Mouse (Mus musculus) right cerebral cortex, postnatal 25 days (tissue): ENCODE measurements around the gene Ina.

Source experiments
- DNase-seq: peaks from one replicate; pipeline ENCODE4 v3.0.0; 2022

Ina gene

GRCm38 (mm10) chr19:47016487-47016886 is 2.0 kb downstream of the Ina start:
- DNase-seq, result no peak

DNA sequence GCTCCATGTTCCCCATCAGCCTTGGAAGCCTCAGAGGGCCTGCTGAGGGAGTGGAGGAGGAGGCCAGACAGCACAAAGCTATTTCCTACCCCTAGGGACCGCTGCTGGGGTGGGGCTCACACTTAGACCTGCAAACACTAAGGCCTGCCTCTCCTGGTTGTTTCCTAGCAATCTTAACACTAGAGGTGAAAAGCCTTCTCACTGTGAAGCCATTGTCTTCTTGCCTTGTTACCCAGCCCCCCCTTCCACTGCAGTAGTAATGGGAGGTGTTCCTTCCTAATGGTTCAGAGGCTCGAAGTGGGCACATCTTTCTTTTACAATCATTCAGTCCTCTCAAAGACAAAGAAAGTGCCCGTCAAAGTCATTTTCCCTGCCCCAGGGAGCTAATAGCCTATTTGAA is 3.3 kb downstream of the Ina start:
- no peak for DNase-seq

DNA sequence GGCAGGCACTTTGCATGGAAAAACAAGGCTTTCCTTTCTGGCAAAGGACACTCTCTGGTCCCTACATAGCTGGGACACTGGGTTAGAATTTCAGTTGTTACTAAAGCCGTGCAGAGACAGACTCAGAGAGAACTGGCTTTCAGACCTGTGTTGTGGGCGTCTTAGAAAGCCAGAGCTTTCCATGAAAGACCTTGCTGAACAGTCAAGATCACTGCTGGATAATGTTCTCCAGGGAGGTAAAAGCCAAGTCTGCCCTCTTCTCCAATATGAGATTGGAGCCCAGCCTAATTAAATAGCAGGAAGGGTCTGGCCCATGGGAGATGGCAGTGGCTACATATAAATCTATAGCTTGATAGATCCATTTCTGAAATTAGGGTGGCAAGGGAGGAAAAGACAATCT is 3.8 kb downstream of the Ina start:
- DNase-seq, result no peak

- DNase-seq, result no peak
Measured at GRCm38 (mm10) chr19:47019326-47019725, 4.8 kb downstream of the Ina start.

DNA sequence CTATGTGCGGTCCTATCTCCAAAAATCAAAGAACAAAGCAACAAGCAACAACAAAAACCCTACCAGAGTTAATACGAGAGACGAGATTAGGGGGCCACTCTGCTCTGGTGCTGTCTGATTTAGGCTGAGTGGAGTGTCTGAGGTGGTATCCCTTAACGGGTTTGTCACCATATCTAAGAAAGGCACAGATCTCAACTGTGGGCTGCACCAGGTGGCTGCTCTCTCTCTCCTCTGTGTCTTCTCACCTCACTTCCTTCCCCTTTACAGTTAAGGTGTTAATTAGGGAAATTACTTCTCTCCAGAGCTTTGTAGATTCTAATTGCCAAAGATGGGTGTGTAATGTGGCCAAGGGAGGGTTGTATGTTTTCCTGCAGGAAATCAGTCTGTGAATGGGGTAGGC is 8.2 kb downstream of the Ina start:
- no peak for DNase-seq

DNA sequence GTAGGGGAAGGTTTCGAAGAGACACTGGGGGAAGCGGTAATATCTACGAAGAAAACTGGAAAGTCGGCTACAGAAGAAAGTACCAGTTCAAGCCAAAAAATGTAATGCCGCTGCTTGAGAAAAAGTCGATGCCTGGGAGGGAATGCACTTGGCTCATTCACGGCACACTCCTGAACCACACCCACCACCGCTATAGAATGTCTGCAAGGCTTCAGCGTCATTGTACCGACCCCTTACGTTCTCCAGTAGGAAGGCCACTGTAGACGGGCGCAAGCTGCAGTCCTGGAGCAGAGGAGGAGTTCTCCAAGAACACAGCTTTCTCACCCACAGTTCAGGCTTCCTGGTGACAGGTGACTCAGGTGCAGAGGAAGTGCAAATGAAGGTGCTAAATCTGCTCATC is 9.0 kb downstream of the Ina start:
- DNase-seq, result no peak

DNA sequence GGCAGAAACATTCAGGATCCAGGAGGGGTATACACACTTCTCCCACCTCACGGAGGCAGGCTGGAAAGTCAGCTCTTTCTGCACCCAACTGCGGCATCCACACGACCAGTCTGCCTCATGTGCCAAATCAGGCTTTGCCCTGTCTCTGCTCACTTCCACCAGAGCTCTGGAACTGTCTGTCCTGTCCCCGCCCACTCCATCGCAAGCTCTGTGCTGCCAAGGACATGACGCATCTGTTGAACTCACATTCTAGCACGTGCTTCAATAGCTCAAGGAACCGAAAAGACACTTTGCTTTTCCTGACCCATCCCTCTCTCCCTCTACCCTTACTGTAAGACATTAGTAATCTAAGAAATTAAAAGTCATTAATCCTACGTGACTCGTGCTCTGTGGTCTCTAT is 10.5 kb downstream of the Ina start:
- DNase-seq, result no peak

DNA sequence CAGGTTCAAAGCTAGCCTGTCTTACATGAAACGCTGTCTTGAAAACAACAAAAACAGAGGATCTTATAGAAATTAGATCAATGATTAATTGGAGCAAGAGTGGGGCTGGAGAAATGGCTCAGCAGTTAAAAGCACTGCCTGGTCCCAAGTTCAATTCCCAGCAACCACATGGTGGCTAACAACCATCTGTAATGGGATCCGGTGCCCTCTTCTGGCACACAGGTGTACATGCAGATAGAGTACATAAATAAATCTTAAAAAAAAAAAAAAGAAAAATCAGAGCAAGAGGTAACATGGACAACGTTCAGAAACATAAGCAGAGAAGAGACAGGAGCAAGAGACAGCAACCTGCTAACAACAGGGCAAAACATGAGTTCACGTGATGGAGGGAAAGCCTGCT is 12.0 kb downstream of the Ina start:
- no peak for DNase-seq

DNA sequence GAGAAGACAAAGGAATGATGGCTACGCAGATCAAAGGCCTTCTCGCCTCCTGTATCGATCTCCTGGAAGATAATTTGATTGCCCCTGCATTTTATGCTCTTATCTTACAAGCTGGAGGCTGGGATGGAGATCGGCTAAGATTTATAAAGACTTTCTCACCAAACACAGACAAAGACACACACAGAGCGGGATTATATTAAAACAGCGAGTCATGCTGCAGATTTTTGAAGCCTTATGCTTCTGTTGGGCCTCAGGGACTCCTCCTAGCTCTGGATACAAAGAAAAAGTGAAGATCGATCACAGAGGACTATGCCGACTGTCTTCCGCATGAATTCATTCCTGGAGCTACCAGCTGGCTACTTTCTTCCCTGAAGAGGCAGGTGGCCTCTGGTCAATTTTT is 15.3 kb downstream of the Ina start:
- no peak for DNase-seq

- DNase-seq, result no peak
Measured at GRCm38 (mm10) chr19:47031770-47032169, 17.3 kb downstream of the Ina start.

- DNase-seq, result no peak
Measured at GRCm38 (mm10) chr19:47034916-47035315, 20.4 kb downstream of the Ina start.

DNA sequence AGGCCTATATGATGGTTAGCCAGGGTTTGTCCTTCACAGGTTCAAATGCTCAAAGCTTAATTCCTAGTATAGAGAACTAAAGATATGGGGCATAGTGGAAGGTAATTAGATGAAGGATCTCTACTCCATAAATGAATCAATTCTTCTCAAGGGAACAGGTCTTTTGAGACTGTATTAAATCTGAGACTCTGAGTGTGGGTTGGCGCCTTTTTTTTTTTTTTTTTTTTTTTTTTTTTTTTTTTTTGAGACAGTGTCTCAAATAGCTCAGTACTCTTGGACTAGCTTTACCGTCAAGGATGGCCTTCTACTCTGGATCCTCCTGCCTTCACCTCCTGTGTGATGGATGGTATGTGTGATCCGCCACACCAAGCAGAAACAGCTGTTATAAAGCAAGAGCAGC is 22.1 kb downstream of the Ina start:
- DNase-seq, result no peak

- DNase-seq, result peak; percentile 22
Measured at GRCm38 (mm10) chr19:47040720-47041473, 26.4 kb downstream of the Ina start.

DNA sequence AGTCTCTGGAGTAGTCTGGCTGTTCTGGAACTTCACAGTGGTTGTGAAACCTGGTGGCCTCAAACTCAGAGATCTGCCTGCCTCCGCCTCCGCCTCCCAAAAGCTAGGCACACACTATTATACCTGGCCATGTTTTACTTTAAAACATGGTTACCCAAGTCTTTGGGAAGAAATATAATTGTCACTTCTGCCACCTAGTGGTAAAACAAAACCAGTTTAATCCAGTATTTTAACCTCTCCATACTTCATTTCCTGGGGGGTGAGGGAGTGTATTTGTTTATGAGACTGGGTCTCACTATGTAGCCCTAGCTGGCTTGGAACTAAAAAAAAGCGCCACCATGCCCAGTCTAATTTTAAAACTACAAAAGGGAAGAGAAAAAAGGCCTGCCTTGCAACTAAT is 29.1 kb downstream of the Ina start:
- no peak for DNase-seq

GRCm38 (mm10) chr19:47046343-47046742 is 31.8 kb downstream of the Ina start:
- DNase-seq, result no peak

- no peak for DNase-seq
Measured at GRCm38 (mm10) chr19:47047236-47047833, 32.8 kb downstream of the Ina start.

DNA sequence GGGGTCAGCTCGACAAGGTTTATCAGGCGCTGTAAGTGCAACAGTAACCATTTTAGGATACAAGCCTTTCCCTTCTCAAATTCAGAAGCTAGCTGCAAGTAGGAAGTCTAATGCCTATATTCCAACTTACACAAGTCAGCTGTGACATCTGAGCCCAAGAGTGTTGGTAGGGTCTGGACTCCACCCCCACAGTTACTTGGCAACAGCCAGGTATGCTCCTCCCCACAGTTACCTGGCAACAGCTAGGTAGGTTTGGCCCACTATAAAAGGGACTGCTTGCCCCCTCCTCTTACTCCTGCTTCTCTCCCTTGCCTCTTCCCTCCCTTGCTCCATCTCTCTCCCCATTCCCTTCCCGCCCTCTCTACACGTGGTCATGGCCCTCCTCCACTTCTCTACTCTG is 34.6 kb downstream of the Ina start:
- no peak for DNase-seq

DNA sequence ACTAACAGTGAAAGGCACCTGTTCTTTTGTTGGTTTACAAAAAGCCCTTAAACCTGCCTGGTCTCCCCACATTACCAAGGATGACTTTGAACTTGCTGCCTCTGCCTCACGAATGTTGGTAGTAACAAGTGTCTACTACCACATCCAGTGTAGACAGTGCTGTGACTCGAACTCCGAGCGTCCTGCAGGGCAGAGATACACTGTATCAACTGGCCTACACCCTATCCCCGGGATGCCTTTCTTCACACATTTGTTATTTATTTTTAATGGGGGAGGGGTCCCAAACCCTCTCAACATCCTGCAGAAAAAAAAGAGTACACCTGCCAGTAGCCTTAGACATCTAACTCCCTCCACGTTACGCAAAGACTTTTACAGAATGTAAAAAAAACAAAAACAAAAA is 35.3 kb downstream of the Ina start:
- DNase-seq, result no peak

DNA sequence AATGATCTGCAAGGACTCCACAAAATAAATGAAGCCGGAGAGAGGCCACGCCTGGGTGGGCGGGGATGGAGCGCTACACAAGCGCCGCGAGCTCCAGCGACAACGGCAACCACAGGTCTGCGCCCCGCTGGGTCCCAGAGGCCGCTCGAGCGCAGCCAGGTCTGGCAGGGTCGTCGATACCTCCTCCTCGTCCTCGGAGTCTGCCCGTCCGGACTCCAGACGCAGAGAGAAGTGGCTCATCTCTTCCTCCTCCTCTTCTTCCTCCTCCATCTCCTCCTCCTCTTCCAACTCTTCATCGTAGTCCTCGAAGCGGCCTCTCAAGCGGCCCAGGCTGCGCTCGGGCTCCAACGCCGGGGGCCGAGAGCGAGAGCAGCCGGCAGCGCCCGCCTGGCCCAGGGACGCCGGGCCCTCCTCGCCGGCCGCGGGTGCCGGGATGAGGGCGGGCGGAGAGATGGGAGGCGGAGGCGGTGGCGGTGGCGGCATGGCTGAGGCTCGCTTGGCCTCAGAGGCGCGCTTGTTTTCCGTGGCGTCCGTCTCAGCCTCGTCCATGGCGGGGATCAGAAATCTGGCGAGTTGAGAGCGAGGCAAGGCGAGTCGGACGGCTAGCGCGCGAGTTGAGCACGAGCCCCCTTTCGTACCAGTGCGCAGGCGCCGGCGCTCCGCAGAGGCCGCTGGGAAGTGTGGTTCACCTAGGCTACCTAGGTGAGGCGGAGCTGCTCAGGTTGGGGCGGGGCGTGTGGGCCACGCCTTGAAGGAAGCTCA is 36.0 kb downstream of the Ina start, which contains the start of gene Pcgf6:
Pcgf6 (minus strand) TSS at position 636 of the 762 bp plus-strand sequence.
- DNase-seq, result peak; percentile 88

GRCm38 (mm10) chr19:47052927-47053326 is 38.4 kb downstream of the Ina start:
- DNase-seq, result no peak

DNA sequence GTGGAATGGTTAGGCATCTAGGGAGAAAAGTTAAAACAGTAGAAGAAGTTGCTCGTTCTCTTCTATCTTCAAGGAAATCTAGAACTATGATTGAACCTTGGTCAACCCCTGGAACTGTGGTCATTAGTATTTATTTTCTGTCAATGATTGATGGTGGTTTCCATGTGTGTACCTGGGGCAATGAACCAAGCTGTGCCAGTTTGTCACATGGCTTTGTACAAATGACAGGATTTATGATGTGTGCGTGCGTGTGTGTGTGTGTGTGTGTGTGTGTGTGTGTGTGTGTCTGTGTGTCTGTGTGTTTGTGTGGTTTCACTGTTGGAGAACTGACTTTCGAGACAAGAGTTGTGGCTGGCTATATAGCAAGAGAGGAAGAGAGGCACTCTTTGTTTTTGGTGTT is 39.0 kb downstream of the Ina start:
- DNase-seq, result no peak

DNA sequence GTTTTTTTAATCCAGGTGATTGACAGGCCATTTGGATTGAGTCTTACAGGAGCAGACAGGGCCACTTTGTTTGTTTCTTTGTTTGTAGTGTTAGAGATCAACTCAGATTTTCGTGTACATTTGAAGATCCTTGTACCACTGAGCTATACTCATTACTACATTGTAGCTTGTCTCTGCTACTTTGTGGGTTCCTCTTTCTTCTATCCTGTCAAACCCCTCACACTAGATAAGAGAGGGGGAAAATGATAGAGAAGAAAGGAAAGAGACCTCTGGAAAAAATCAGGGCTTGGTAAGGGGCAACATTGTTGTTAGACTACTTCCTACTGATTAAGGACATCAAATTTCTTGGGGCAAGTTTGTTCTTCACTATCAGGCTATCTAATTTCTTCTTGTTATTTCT is 43.2 kb downstream of the Ina start:
- DNase-seq, result no peak

GRCm38 (mm10) chr19:47065860-47066259 is 51.4 kb downstream of the Ina start:
- no peak for DNase-seq
